Mouse (Mus musculus) forelimb bud, embryonic 11.5 days (tissue): ENCODE results near the gene Wfdc2.
"Not testable (repeated sequence)": the region's sequence is repeated elsewhere in the genome, so short reads cannot be mapped to it uniquely, and the experiment has no call there.

Experiments used
- DNase-seq: peaks from one replicate; pipeline ENCODE4 v3.0.0-alpha.2; 2012; ENCODE audit warnings: low read depth, low spot score

Gene Wfdc2

GRCm38 (mm10) chr2:164549338-164549737 lies 12.9 kb upstream of the Wfdc2 start:
- no peak for DNase-seq

- DNase-seq = no peak
Observed at GRCm38 (mm10) chr2:164549963-164550894, 12.0 kb upstream of the Wfdc2 start.

DNA sequence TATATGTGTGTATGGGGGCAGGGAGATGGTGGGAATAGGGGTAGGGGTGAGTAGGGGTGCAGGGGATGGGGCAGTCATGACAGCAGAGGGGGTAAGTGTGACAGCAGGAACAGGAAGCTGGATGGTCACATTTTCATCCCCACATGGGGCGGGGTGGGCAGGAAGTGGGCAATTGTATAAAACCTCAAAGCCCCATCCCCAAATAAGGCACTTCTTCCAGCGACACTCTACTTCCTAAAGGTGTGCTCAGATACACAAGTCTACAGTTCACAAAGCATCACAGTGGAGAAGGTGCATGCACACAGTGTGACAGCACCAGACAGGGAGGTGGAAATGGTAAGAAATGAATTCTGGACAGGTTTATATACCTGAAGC lies 11.3 kb upstream of the Wfdc2 start:
- no peak for DNase-seq

- no peak for DNase-seq
Observed at GRCm38 (mm10) chr2:164551502-164551901, 10.7 kb upstream of the Wfdc2 start.

DNA sequence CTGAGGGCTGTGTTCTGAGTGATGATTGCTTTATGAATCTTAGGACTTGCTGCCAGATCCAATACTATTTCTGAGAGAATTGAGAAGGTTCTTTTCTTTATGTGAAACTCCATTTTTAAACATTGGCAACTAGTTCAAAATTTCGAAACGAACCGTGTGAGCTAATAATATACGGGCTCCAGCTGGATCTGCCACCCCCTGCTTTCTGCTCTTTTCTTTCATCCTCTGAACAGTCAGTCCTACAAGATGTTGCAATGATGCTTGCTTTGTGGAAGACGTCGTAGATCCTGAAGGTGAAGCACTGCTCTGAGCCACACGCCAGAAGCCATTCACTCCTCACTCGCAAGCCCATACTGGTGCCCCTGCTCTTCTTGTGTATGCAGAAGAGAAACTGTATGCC lies 3.8 kb upstream of the Wfdc2 start:
- DNase-seq = no peak

GRCm38 (mm10) chr2:164558991-164559645 lies 3.1 kb upstream of the Wfdc2 start:
- no peak for DNase-seq

DNA sequence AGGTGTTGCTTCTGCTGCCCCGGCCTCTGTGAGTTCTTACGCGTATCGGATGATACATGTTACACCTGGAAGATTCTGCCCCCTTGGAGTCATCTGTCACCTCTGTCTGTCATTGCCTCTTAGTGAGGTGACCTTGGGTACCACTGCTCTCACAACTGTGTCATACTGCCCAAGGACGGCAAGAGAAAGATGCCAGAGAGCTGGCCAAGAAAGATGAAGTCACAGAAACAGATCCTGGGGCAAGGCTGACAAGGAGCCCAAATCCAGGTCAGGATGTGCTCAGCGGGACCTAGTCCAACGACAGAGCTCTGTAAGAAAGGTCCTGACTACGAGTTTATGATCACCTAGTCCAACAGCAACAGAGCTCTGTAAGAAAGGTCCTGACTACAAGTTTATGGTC lies 2.1 kb upstream of the Wfdc2 start:
- no peak for DNase-seq

- DNase-seq = peak; percentile 69
Observed at GRCm38 (mm10) chr2:164563339-164564038, 1.3 kb downstream of the Wfdc2 start.

- no peak for DNase-seq
Observed at GRCm38 (mm10) chr2:164564346-164564745, 2.1 kb downstream of the Wfdc2 start.

- DNase-seq = no peak
Observed at GRCm38 (mm10) chr2:164566997-164567396, 4.8 kb downstream of the Wfdc2 start.

DNA sequence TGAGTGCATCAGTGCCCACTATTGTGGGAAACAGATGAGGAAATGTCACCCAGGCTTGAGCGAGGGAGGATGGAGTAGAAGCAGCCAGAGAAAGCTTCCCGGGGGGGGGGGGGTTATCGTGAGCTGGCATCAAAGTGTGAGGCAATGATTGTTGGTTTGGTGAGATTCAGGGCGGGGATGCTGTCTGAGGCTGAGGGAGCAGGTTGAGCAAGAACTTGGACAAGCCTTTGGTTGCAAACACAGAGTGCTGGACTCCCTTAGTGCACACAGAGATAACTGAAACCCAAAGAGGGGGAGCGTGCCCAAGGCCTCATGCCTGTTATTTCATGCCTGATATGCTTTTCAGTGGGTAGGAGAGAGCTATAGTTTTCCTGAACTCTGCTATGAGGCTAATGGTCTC lies 5.2 kb downstream of the Wfdc2 start:
- no peak for DNase-seq

GRCm38 (mm10) chr2:164573359-164573758 lies 11.1 kb downstream of the Wfdc2 start, which contains the start of gene Spint3:
TSS of gene Spint3 (minus strand) at chr2:164573459.
- DNase-seq = not testable (repeated sequence)

GRCm38 (mm10) chr2:164585025-164585725 lies 23.0 kb downstream of the Wfdc2 start, which contains the start of gene Wfdc6a:
TSS of gene Wfdc6a (minus strand) at chr2:164585447.
- not testable (repeated sequence) for DNase-seq

- DNase-seq = peak; percentile 78
Observed at GRCm38 (mm10) chr2:164592014-164592413, 29.8 kb downstream of the Wfdc2 start.

DNA sequence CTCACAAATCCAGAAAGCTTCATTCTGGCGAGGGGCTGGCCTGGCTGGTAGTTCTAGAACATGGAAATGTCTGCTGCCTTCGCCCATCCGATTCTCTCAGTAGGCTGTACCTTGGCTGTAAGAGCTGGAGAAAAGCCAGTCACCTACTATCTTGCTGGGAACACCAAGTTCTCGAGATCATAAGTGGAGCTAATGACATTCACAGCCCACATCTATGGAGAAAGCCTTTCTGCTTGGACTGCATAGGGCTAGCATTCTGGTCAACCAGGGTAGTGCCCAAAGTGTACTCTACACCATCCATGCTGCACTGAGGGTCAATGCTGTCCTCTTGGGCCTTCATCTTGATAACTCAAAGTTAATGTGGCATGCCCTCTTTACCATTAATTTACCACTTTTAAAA lies 31.3 kb downstream of the Wfdc2 start, which contains the start of gene Eppin:
Gene Eppin, minus strand, starts transcription at position 101 of the 400 bp plus-strand sequence.
- no peak for DNase-seq

DNA sequence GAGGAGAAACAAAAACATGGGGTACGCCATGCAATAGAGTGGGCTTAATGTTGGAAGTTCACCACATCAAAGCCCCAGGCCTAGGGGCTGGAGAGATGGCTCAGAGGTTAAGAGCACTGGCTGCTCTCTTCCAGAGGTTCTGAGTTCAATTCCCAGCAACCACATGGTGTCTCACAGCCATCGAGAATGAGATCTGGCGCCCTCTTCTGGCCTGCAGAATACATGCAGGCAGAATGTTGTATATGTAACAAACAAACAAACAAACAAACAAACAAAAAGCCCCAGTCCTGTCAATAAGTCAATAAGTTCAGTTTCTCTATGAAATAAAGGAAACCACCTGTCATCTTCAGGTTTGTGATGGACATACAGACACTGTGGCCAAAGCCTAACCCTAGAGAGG lies 38.0 kb downstream of the Wfdc2 start:
- DNase-seq = no peak

DNA sequence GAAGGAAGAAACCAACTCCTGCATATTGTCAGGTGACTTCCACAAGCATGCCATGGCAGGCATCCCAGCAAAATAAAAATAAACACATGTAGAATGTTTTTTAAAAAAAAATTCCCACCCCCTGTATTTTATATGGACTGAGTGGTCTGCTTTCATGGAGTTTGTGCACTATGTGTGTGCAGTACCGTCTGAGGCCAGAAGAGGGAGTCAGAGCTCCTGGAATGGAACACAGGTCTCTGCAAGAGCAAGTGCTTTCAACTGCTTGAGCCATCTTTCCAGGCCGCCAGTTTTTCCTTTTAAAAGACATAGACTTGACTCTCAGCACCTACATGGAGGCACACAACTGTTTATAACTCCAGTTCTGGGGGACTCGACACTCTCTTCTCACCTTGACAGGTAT lies 41.3 kb downstream of the Wfdc2 start:
- no peak for DNase-seq

DNA sequence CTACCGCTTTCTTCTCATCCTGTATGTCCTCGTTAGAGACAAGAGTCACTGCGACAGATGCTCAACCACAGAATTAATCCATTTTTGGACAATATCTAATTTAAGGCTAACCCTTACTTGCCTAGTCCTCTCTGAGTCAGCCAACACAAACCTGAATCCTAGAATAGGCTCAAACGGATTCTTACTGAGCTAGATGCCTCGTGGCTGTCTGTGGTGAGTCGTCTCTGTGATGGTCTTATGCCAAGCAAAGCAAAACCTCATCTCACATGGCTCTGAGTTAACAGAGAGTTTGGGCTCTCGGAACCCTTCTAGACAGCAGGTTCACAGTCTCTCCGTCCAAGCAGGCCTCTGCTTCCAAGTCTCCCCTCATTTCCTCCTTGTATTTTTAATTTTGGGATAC lies 42.2 kb downstream of the Wfdc2 start:
- no peak for DNase-seq

DNA sequence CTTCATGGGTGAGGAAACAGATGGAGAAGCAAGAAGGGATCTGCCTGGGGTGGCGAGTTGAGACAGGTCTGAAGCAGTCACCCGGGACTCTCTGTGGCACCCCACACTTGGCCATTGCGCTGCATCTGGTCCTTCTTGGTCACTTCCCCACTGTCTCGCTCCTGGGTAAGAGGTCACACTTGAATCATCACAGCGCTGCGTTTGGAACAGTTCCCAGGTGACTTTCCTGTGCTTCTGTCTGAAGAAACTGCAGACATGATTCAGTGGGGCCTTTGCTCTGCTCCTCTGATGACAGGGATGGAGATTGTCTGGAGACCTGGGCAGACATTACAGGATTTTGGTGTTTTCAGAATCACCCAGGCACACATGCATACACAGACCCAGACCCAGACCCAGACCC lies 46.6 kb downstream of the Wfdc2 start:
- no peak for DNase-seq

GRCm38 (mm10) chr2:164613471-164613870 lies 51.3 kb downstream of the Wfdc2 start, which contains the start of the genes Wfdc6b and Wfdc8:
TSS of gene Wfdc6b (plus strand) at chr2:164613522.
TSS of gene Wfdc8 (minus strand) at chr2:164613626.
- not testable (repeated sequence) for DNase-seq

GRCm38 (mm10) chr2:164615386-164615785 lies 53.2 kb downstream of the Wfdc2 start:
- DNase-seq = no peak
